Mouse (Mus musculus) bone marrow, adult 2 months (tissue): ENCODE data around the gene Nfatc2ip.

Experiments
- CTCF ChIP-seq: fragments of 200-500 bp; IDR thresholded peaks from 2 replicates; pipeline ENCODE4 v1.5.1; 2011; ENCODE audit warnings: low read length, control low read depth; ENCODE audit not compliant: control insufficient read depth, insufficient read depth
- POLR2A ChIP-seq: fragments of 200-500 bp; IDR thresholded peaks from 2 replicates; pipeline ENCODE4 v1.6.1; 2011; ENCODE audit warnings: low read depth, mild to moderate bottlenecking, control low read depth, low read length, borderline replicate concordance; ENCODE audit not compliant: control insufficient read depth

GRCm38 (mm10) chr7:126443997-126444396, 47.5 kb upstream of the Nfatc2ip start:
- no peak for TF ChIP-seq CTCF
- no peak for TF ChIP-seq POLR2A
